Mouse (Mus musculus) liver, adult 10 weeks (tissue): Measurements from ENCODE around the gene Gsto1. TPM values are rescaled to one million over a fixed set of nuclear protein-coding genes. Genes with fewer than 3 reads are reported as not detected.

ENCODE experiments used
- polyA plus RNA-seq: library from polyadenylated mRNA; stranded (reverse); fragments of 350-450 nt; fragmentation: Illumina TruSeq; extraction: RNeasy Lipid Tissue Mini Kit (QIAGEN cat#74804); gene quantifications from one replicate; pipeline ENCODE4 v1.2.3, GENCODE M21; 2014; ENCODE audit warnings: low read depth, low replicate concordance

Gene Gsto1
- 219 TPM for polyA plus RNA-seq

DNA sequence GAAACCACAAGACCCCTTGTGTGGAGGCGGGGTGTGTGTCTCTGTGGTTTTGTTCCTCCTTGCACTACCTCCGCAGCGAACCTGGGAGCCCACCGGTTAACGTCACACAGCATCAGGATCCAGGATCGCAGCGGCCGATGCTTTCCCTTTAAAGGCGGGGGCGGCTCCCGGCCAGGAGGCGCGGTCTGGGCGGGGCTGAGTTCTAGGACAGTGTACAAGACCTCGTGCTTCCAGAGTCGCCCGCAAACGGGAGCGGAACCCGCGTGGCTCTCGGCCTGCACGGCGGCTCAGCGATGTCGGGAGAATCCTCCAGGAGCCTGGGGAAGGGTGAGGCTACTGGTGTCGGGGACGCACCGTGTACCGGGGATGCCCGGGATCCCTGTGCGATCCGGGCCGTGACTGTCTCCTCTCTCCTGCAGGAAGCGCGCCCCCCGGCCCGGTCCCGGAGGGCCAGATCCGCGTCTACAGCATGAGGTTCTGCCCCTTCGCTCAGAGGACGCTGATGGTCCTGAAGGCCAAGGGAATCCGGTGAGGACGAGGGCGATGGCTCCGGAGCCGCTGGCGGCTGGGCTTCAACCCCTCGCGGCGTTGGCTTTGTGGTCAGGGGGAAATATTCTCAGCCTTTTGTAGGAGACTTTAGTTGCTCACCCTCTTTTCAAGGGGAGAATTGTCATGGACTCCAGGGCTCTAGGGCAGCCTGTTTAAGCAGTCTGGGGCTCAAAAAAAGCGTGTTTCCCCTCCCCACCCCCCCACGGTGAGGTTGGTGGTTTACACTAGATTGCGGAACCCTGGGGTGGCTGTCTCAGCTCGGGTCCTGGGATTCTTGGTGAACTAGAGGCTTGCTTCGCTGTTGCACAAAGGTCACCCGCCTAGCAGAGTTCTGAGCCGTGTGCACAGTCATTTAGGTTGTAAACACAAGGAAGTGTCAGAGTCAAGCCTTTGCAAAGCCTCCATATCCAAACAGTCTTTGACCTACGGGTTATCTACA, at the start of gene Gsto1:
TSS of gene Gsto1 (plus strand) at position 175 of the 988 bp plus-strand sequence.

DNA sequence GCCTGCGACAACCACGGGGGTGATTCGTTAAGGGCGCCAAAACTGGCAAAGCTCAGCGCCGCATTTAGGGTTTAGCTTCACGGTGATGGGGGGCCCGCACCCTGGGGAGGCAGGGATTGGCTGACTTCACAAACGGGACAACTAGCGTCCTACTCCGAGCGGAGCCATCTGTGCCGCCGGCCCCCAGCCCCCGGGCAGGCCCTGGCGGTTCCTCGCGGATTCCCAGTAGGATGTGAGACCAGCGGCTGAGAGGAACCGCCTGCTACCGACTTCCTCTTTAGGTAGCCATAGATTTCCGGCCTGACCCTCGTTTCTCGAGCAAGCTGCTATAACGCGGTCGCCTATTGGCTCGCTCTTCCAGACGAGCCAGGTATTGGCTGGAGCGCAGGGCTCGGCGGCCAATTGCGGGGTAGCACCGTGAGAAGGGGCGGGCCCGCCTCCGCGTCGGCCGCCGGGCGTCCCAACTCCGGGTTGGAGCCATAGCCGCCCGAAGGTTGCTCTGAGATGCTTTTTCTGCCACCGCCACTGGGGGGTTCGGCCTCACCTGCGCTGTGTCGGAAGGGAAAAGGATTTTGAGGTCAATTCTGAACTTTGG, 10.7 kb downstream of the Gsto1 start, which contains the start of gene Gsto2:
TSS of gene Gsto2 (plus strand) at position 182 of the 595 bp plus-strand sequence.

Other genes starting within 250 kb of the Gsto1 start
- gene Col17a1, start 162.9 kb upstream of the Gsto1 start, polyA plus RNA-seq, result not detected
- 85.1 TPM for gene Sfr1, start 123.3 kb upstream of the Gsto1 start, polyA plus RNA-seq
- not detected for gene Gsto2, start 10.6 kb downstream of the Gsto1 start, polyA plus RNA-seq
- gene Cfap43, start 64.3 kb downstream of the Gsto1 start, polyA plus RNA-seq, result not detected
- not detected for gene Itprip, start 64.3 kb downstream of the Gsto1 start, polyA plus RNA-seq
- not detected for gene Cfap58, start 82.7 kb downstream of the Gsto1 start, polyA plus RNA-seq